Mouse (Mus musculus): Measurements from ENCODE around the gene Ebf3. TPM values are rescaled to one million over a fixed set of nuclear protein-coding genes. Genes with fewer than 3 reads are reported as not detected.

Ebf3 gene
- total RNA-seq (2021): under 1 TPM; 0.30 to 0.63 TPM
- long read RNA-seq, experiment 1: 0 reads
- long read RNA-seq, experiment 2: 0 reads

- DNase-seq (ENCODE audit: low spot score in 2 of 2): no peak
Measured at GRCm38 (mm10) chr7:137313904-137314691, at the start of gene Ebf3. Ebf3 (minus strand) TSS chr7:137314445.

- no peak for DNase-seq (ENCODE audit: low spot score in 2 of 2)
Measured at GRCm38 (mm10) chr7:137346860-137347259, 32.6 kb upstream of the Ebf3 start.

GRCm38 (mm10) chr7:137346068-137346467 lies 31.8 kb upstream of the Ebf3 start:
- DNase-seq (ENCODE audit: low spot score in 2 of 2): no peak

- DNase-seq (ENCODE audit: low spot score in 2 of 2): no peak
Measured at GRCm38 (mm10) chr7:137333951-137334350, 19.7 kb upstream of the Ebf3 start.

GRCm38 (mm10) chr7:137322926-137323325 lies 8.7 kb upstream of the Ebf3 start:
- DNase-seq (ENCODE audit: low spot score in 2 of 2): no peak

- DNase-seq (ENCODE audit: low spot score in 2 of 2): no peak
Measured at GRCm38 (mm10) chr7:137321961-137322784, 7.9 kb upstream of the Ebf3 start.

DNA sequence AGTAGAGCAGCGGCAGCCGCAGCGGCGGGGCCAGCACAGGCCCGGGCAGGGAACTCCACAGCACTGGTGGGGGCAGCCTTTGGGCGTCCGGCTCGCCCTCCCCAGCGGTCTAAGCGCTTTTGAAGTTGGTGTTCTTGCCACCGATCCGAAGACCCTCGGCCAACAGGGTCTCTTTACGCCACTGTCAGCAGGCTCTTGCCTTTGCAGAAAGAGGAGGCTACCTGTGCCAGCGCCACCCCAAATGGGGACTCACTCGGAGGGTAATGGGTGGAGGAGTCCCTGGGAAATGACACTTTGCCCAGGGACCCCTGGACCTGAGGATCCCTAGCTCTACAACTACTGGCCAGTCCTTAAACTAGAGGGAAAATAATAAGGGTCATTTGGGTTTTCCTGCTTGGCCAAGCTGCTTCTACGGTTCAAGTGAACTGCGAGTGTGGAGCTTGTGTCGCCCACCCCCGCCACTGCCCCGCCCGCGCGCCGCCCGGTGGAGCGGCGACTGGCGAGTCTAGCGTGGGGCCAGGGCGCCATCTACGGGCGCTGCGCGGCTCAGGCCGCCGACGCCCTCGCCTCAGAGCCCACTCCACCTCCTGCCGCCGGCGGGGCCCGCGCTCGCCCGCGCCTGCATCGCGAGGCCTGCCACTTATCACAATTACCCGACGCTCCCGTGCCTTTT lies 7.0 kb upstream of the Ebf3 start:
- no peak for DNase-seq (ENCODE audit: low spot score in 2 of 2)

GRCm38 (mm10) chr7:137320320-137320719 lies 6.1 kb upstream of the Ebf3 start:
- no peak for DNase-seq (ENCODE audit: low spot score in 2 of 2)

DNA sequence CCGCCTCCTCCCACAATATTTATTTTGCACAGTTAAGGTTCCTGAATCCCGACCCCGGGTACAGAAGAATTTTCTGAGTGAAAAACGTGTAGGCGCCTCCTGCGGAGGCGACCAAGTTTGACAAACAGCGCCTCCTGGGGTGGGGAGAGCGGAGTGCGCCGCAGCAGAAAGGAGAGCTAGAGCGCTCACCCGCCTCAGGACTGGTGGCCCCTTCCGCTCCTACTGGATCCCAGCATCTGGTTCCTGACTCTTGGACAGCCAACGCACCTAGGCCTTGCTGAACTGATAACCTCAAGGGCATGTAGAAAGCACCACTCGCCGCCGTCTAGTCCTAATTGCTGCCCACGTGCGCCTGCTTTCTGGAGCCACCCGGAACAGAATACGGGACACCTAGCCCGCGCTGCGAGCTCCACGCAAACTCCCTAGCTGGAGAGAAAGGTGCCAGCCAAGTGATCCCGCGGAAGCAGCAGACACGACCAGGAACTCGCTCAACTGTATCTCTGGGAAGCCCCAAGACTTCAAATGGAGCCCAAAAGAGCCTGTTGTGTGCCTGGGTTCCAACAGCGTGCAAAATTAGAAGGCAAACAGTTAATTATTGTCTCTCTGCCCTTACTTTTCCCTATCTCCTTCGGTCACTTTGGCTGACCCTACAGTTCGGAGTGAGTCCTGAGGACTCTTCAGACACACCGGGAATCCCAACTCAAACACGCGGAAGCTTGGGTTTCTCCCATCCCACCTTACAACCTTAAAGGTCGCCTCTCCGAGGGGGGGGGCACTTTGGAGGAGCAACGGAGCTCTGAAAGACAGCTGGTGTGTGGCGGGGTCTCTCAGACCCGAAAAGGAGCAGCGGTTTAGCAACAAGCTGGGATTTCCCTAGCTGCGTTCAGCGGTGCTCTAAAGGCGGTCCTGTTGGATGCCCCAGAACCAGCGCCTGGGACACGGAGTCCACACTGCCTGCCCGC lies 5.0 kb upstream of the Ebf3 start:
- DNase-seq (ENCODE audit: low spot score in 2 of 2): no peak

GRCm38 (mm10) chr7:137318383-137318775 lies 4.1 kb upstream of the Ebf3 start:
- no peak for DNase-seq (ENCODE audit: low spot score in 2 of 2)

GRCm38 (mm10) chr7:137317659-137318382 lies 3.6 kb upstream of the Ebf3 start:
- DNase-seq (ENCODE audit: low spot score in 2 of 2): no peak

DNA sequence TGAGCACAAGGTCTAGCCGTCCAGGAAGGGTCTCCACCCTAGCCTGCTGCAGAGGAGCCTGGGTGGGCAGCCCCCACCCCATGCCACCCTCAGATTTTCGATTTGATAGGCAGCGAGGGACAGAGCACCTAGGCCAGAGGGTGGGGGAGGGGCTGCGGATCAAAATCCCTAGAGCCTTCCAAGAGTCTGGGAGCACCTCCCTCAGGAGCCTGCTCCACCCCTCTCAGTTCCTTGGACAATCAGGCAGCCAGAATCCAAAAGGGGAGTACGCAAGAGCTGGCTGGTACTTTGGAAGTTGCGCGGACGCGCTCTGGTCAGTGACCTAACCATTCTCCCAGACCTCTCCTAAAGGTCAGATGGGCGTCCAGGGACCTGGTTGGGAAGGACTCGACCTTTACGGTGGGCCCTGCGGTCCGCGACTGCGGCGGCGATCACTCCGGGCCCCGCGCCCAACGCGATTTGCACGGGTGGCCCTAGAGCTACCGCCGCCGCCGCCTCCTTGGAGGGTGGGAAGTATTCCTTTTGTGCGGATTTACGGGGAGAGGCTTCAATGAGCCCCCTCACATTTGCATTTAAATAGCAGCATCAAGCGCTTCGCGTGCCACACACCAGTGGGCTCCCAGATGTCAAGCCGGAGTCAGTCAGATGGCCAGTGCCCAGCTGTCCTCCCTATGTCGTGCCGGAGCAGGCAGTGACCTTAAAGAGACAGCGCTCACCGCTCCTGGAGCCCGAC lies 2.8 kb upstream of the Ebf3 start:
- DNase-seq (ENCODE audit: low spot score in 2 of 2): no peak

- no peak for DNase-seq (ENCODE audit: low spot score in 2 of 2)
Measured at GRCm38 (mm10) chr7:137316181-137316925, 2.1 kb upstream of the Ebf3 start.

DNA sequence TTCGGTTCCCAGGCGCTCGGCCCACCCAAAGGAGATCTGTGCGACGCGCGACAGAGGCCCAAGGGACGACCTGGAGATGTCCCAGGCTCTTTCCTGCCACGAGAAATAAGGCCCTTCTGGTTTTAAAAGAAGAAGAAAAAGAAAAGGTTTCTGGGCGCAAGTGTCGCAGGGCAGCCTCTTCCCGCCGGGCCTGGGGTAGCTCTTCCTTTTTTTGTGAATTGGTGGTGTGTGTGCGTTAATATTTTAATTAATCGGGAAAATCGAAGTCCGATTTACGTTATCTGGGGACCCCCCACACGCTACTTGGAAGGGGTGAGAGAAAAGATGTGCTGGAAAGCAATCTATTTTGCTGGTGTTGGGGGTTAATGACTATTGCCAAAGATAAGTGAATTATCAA lies 1.3 kb upstream of the Ebf3 start:
- DNase-seq (ENCODE audit: low spot score in 2 of 2): no peak

GRCm38 (mm10) chr7:137314710-137315543 lies 682 bp upstream of the Ebf3 start:
- DNase-seq (ENCODE audit: low spot score in 2 of 2): no peak

GRCm38 (mm10) chr7:137313183-137313903 lies 902 bp downstream of the Ebf3 start:
- DNase-seq (ENCODE audit: low spot score in 2 of 2): no peak

- no peak for DNase-seq (ENCODE audit: low spot score in 2 of 2)
Measured at GRCm38 (mm10) chr7:137312933-137313182, 1.4 kb downstream of the Ebf3 start.

Measured in left cerebral cortex, adult 18-20 months (tissue).